Mouse (Mus musculus) kidney, adult 11 months (tissue): Measurements from ENCODE around the gene Surf1.
"Not testable (repeated sequence)": the region's sequence is repeated elsewhere in the genome, so short reads cannot be mapped to it uniquely, and the experiment has no call there.

ENCODE experiments used
- DNase-seq: peaks from one replicate; pipeline ENCODE4 v3.0.0; 2022

Surf1 gene

GRCm38 (mm10) chr2:26885541-26885940 is 30.8 kb downstream of the Surf1 start:
- not testable (repeated sequence) for DNase-seq

- no peak for DNase-seq
These were observed 37.8 kb downstream of the Surf1 start for GRCm38 (mm10) chr2:26878571-26878970.

GRCm38 (mm10) chr2:26870666-26871065 is 45.7 kb downstream of the Surf1 start:
- DNase-seq = no peak

GRCm38 (mm10) chr2:26864879-26865278 is 51.5 kb downstream of the Surf1 start, which contains the start of gene Abo:
Gene Abo, minus strand, starts transcription at chr2:26864979.
- DNase-seq = no peak
